Mouse (Mus musculus) effector memory CD4-positive, alpha-beta T cell, adult 7 months (primary cell): ENCODE data around the gene Mup22. TPM values are rescaled to one million over a fixed set of nuclear protein-coding genes. Genes with fewer than 3 reads are reported as not detected.

Experiments used
- polyA plus RNA-seq: library from polyadenylated mRNA; unstranded; fragments of 100-300 nt; shearing (Covaris generic); gene quantifications from one replicate; pipeline ENCODE4 v1.2.1, GENCODE M21; 2017

Mup22 gene
- not detected for polyA plus RNA-seq

GRCm38 (mm10) chr4:60821363-60821762 lies at the start of gene Mup22:
Mup22 (minus strand) TSS chr4:60821463.

Other genes with a start within 250 kb of the Mup22 start
- not detected for gene Mup10, start 239.3 kb downstream of the Mup22 start, polyA plus RNA-seq
- gene Mup11, start 159.1 kb downstream of the Mup22 start, polyA plus RNA-seq = 4.4 TPM
- not detected for gene Mup12, start 80.1 kb downstream of the Mup22 start, polyA plus RNA-seq